Mouse (Mus musculus) brain, embryonic 14.5 days (tissue): Measurements from ENCODE around the gene Bok.

Source experiments
- CTCF ChIP-seq: fragments of 200-500 bp; IDR thresholded peaks from 2 replicates; pipeline ENCODE4 v1.5.1; 2012; ENCODE audit warnings: inconsistent platforms, mild to moderate bottlenecking, moderate library complexity, borderline replicate concordance; ENCODE audit not compliant: insufficient read depth, insufficient read length; ENCODE audit errors: extremely low read depth
- POLR2A ChIP-seq: fragments of 200-500 bp; IDR thresholded peaks from 2 replicates; pipeline ENCODE4 v1.6.1; 2012; ENCODE audit warnings: mild to moderate bottlenecking, inconsistent platforms, borderline replicate concordance; ENCODE audit not compliant: poor library complexity, insufficient read depth, insufficient read length, severe bottlenecking; ENCODE audit errors: extremely low read depth

DNA sequence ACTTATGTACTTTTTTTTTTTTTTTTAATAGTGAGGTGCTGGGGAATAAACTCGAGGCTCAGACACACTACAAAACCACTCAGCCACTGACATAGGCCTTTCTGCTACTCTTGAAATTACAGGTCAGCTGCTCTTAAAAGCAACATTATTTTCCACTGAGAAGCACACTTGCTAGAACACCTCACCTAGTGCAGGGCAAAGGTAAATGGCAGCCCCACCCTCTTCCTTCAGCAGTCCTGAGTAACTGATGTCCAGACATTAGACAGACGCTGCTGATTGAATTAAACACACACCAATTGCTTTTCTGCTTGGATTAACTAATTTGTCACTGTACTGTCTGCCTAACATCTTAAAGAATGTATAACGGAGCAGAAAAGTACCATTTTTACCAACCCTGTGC is 39.2 kb downstream of the Bok start:
- no peak for TF ChIP-seq CTCF
- no peak for TF ChIP-seq POLR2A
